Mouse (Mus musculus) kidney, postnatal 36 days (tissue): ENCODE measurements at regions not wholly inside any gene's neighbourhood (a gene's known extent, or its start where the extent isn't known, plus 50 kb on each side); places are given as distances from the start of the nearest gene placed in this dataset.
"Not testable (repeated sequence)": the region's sequence is repeated elsewhere in the genome, so short reads cannot be mapped to it uniquely, and the experiment has no call there.

Source experiments
- DNase-seq, 2 experiments: peaks; one replicate each; pipeline ENCODE4 v3.0.0; 2021 to 2022; ENCODE audit warnings: mixed read lengths in 2 of 2

GRCm38 (mm10) chr13:5615327-5615726 lies 246.0 kb upstream of the Klf6 start:
- DNase-seq, result no peak

GRCm38 (mm10) chr13:5628124-5628523 lies 233.2 kb upstream of the Klf6 start:
- DNase-seq, result no peak

- no peak for DNase-seq
Measured at GRCm38 (mm10) chr13:5634960-5635359, 226.3 kb upstream of the Klf6 start.

GRCm38 (mm10) chr13:5641743-5642510 lies 219.4 kb upstream of the Klf6 start:
- DNase-seq, result no peak

GRCm38 (mm10) chr13:5648276-5648675 lies 213.0 kb upstream of the Klf6 start:
- DNase-seq, result no peak

GRCm38 (mm10) chr13:5657556-5657955 lies 203.7 kb upstream of the Klf6 start:
- DNase-seq, result no peak

- no peak for DNase-seq
Measured at GRCm38 (mm10) chr13:5666235-5667007, 194.9 kb upstream of the Klf6 start.

- DNase-seq, result no peak
Measured at GRCm38 (mm10) chr13:5675668-5676067, 185.6 kb upstream of the Klf6 start.

- DNase-seq, result no peak
Measured at GRCm38 (mm10) chr13:5690124-5690523, 171.2 kb upstream of the Klf6 start.

GRCm38 (mm10) chr13:5690680-5691079 lies 170.6 kb upstream of the Klf6 start:
- not testable (repeated sequence) for DNase-seq

- no peak for DNase-seq
Measured at GRCm38 (mm10) chr13:5694626-5695025, 166.7 kb upstream of the Klf6 start.

GRCm38 (mm10) chr13:5695581-5695980 lies 165.7 kb upstream of the Klf6 start:
- DNase-seq, result not testable (repeated sequence)

GRCm38 (mm10) chr13:5696377-5696776 lies 164.9 kb upstream of the Klf6 start:
- DNase-seq, result no peak

- DNase-seq, result not testable (repeated sequence)
Measured at GRCm38 (mm10) chr13:5697329-5697728, 164.0 kb upstream of the Klf6 start.

GRCm38 (mm10) chr13:5702071-5702470 lies 159.2 kb upstream of the Klf6 start:
- DNase-seq, result no peak

GRCm38 (mm10) chr13:5704991-5705390 lies 156.3 kb upstream of the Klf6 start:
- DNase-seq, result no peak

- DNase-seq, result no peak
Measured at GRCm38 (mm10) chr13:5711646-5712045, 149.6 kb upstream of the Klf6 start.

GRCm38 (mm10) chr13:5713195-5713863 lies 148.0 kb upstream of the Klf6 start:
- DNase-seq, result peak; percentile 64 to 72

GRCm38 (mm10) chr13:5714191-5714591 lies 147.1 kb upstream of the Klf6 start:
- peak; percentile 47 to 53 for DNase-seq

- no peak for DNase-seq
Measured at GRCm38 (mm10) chr13:5714793-5715192, 146.5 kb upstream of the Klf6 start.

- DNase-seq, result no peak
Measured at GRCm38 (mm10) chr13:5716749-5717148, 144.5 kb upstream of the Klf6 start.

- no peak for DNase-seq
Measured at GRCm38 (mm10) chr13:5723319-5723718, 138.0 kb upstream of the Klf6 start.

GRCm38 (mm10) chr13:5724364-5724763 lies 136.9 kb upstream of the Klf6 start:
- no peak for DNase-seq

- DNase-seq, result no peak
Measured at GRCm38 (mm10) chr13:5725984-5726383, 135.3 kb upstream of the Klf6 start.
